Mouse (Mus musculus): ENCODE data around the gene Eif2ak4. TPM values are rescaled to one million over a fixed set of nuclear protein-coding genes. Genes with fewer than 3 reads are reported as not detected.

Gene Eif2ak4
- polyA plus RNA-seq, 1 experiment = 2.9 TPM

- Histone ChIP-seq H3K4me1 (peaks cover 21% of the 10 kb centered on the region), H3K27me3 (replicated peaks) (peaks cover 66% of the 10 kb centered on the region), H3K36me3 (replicated peaks; ENCODE audit: low read length) (no peaks in the 10 kb centered on the region), H3K4me3 (replicated peaks) (peak within 1 kb of the TSS; percentile 92), H3K9me3 (peaks cover 13% of the 10 kb centered on the region)
- TF ChIP-seq GATA1 (IDR thresholded peaks at IDR 0.05; ENCODE audit: borderline replicate concordance, low read length) (no peak), FLI1 (IDR thresholded peaks at IDR 0.05; ENCODE audit: low read length) (no peak)
Measured at GRCm38 (mm10) chr2:118372901-118373571, 15.4 kb upstream of the Eif2ak4 start, which contains the start of gene Gpr176. Gene Gpr176 (minus strand): TSS chr2:118373419.

GRCm38 (mm10) chr2:118373572-118374279 lies 14.7 kb upstream of the Eif2ak4 start:
- Histone ChIP-seq H3K4me1 (peaks cover 21% of the 10 kb centered on the region), H3K27me3 (replicated peaks) (peaks cover 68% of the 10 kb centered on the region), H3K4me3 (replicated peaks) (peak overlapping the region; percentile 92), H3K36me3 (replicated peaks; ENCODE audit: low read length) (no peaks in the 10 kb centered on the region), H3K9me3 (peaks cover 13% of the 10 kb centered on the region)
- TF ChIP-seq FLI1 (IDR thresholded peaks at IDR 0.05; ENCODE audit: low read length) (no peak), GATA1 (IDR thresholded peaks at IDR 0.05; ENCODE audit: borderline replicate concordance, low read length) (no peak)

- Histone ChIP-seq H3K9me3 (peaks cover 22% of the 10 kb centered on the region), H3K4me3 (replicated peaks) (no peak overlapping the region), H3K4me1 (peaks cover 21% of the 10 kb centered on the region), H3K36me3 (replicated peaks; ENCODE audit: low read length) (no peaks in the 10 kb centered on the region), H3K27me3 (replicated peaks) (peaks cover 65% of the 10 kb centered on the region)
- TF ChIP-seq FLI1 (IDR thresholded peaks at IDR 0.05; ENCODE audit: low read length) (no peak), GATA1 (IDR thresholded peaks at IDR 0.05; ENCODE audit: borderline replicate concordance, low read length) (no peak)
Measured at GRCm38 (mm10) chr2:118375522-118375921, 12.9 kb upstream of the Eif2ak4 start.

GRCm38 (mm10) chr2:118375931-118376330 lies 12.5 kb upstream of the Eif2ak4 start:
- H3K36me3 ChIP-seq (replicated peaks; ENCODE audit: low read length) = no peaks in the 10 kb centered on the region
- peaks cover 21% of the 10 kb centered on the region for H3K4me1 ChIP-seq
- TF ChIP-seq GATA1 (IDR thresholded peaks at IDR 0.05; ENCODE audit: borderline replicate concordance, low read length) (no peak), FLI1 (IDR thresholded peaks at IDR 0.05; ENCODE audit: low read length) (no peak)
- peaks cover 63% of the 10 kb centered on the region for H3K27me3 ChIP-seq (replicated peaks)
- H3K4me3 ChIP-seq (replicated peaks) = no peak overlapping the region
- H3K9me3 ChIP-seq = peaks cover 21% of the 10 kb centered on the region

DNA sequence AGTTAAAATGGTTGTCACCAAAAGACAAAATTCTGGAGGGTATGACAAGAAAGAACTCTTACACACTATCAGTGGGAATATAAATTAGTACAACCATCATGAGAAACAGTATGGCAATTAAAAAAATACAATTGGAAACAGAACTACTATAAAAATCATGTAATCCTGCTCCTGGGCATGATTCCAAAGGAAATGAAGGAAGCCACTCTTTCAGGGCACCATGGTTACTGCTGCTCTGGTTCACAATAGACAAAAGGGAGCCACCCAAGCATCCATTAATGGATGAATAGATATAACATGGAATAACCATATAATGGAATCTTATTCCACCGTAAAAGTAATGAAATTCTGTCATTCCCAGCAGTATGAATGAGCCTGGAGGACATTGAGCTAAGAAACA lies 8.7 kb upstream of the Eif2ak4 start:
- TF ChIP-seq FLI1 (IDR thresholded peaks at IDR 0.05; ENCODE audit: low read length) (no peak), GATA1 (IDR thresholded peaks at IDR 0.05; ENCODE audit: borderline replicate concordance, low read length) (no peak)
- peaks cover 3% of the 10 kb centered on the region; the same call in 1 of the 2 replicates for H3K4me1 ChIP-seq
- peaks cover 14% of the 10 kb centered on the region for H3K9me3 ChIP-seq
- no peaks in the 10 kb centered on the region for H3K36me3 ChIP-seq (replicated peaks; ENCODE audit: low read length)
- H3K27me3 ChIP-seq (replicated peaks) = peaks cover 42% of the 10 kb centered on the region
- H3K4me3 ChIP-seq (replicated peaks) = no peak overlapping the region

GRCm38 (mm10) chr2:118383387-118383786 lies 5.0 kb upstream of the Eif2ak4 start:
- no peak for TF ChIP-seq FLI1 (IDR thresholded peaks at IDR 0.05; ENCODE audit: low read length)
- TF ChIP-seq GATA1 (IDR thresholded peaks at IDR 0.05; ENCODE audit: borderline replicate concordance, low read length) = no peak
- peaks cover 29% of the 10 kb centered on the region for H3K27me3 ChIP-seq (replicated peaks)
- peaks cover 12% of the 10 kb centered on the region for H3K9me3 ChIP-seq
- H3K4me1 ChIP-seq = peaks cover 8% of the 10 kb centered on the region
- no peaks in the 10 kb centered on the region for H3K36me3 ChIP-seq (replicated peaks; ENCODE audit: low read length)
- H3K4me3 ChIP-seq (replicated peaks) = no peak overlapping the region

- Histone ChIP-seq H3K36me3 (replicated peaks; ENCODE audit: low read length) (peaks cover 6% of the 10 kb centered on the region), H3K9me3 (no peaks in the 10 kb centered on the region), H3K4me1 (peaks cover 20% of the 10 kb centered on the region), H3K27me3 (replicated peaks) (no peaks in the 10 kb centered on the region), H3K4me3 (replicated peaks) (peak overlapping the region; percentile 95)
- no peak for TF ChIP-seq FLI1 (IDR thresholded peaks at IDR 0.05; ENCODE audit: low read length)
- no peak for TF ChIP-seq GATA1 (IDR thresholded peaks at IDR 0.05; ENCODE audit: borderline replicate concordance, low read length)
Measured at GRCm38 (mm10) chr2:118389569-118389968, 1.2 kb downstream of the Eif2ak4 start.

DNA sequence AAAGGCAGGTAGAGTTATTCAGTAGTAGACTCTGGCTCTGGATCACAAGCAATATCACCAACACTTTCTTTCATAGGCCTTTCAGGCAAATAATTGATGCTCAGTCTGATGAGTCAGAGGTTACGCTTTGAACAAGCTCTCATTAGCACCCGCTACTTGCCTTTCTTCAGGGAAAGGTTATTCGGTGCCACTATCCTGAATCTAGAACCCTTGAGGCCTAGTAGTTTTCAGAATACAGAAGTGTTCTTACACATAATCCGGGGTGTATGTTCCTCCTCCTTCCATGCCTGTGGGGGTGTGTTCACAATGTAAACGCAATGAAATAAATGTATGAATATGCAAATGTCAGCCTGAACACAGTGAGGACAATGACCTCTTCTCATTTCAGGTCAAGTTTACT lies 1.7 kb downstream of the Eif2ak4 start:
- no peaks in the 10 kb centered on the region for H3K27me3 ChIP-seq (replicated peaks)
- TF ChIP-seq GATA1 (IDR thresholded peaks at IDR 0.05; ENCODE audit: borderline replicate concordance, low read length) (no peak), FLI1 (IDR thresholded peaks at IDR 0.05; ENCODE audit: low read length) (no peak)
- H3K4me3 ChIP-seq (replicated peaks) = peak overlapping the region; percentile 73
- H3K9me3 ChIP-seq = no peaks in the 10 kb centered on the region
- H3K4me1 ChIP-seq = peaks cover 20% of the 10 kb centered on the region
- peaks cover 6% of the 10 kb centered on the region for H3K36me3 ChIP-seq (replicated peaks; ENCODE audit: low read length)

- no peaks in the 10 kb centered on the region for H3K9me3 ChIP-seq
- TF ChIP-seq GATA1 (IDR thresholded peaks at IDR 0.05; ENCODE audit: borderline replicate concordance, low read length) = no peak
- no peaks in the 10 kb centered on the region for H3K27me3 ChIP-seq (replicated peaks)
- H3K4me1 ChIP-seq = peaks cover 27% of the 10 kb centered on the region
- H3K4me3 ChIP-seq (replicated peaks) = no peak overlapping the region
- peaks cover 6% of the 10 kb centered on the region for H3K36me3 ChIP-seq (replicated peaks; ENCODE audit: low read length)
Measured at GRCm38 (mm10) chr2:118391201-118391600, 2.8 kb downstream of the Eif2ak4 start.

GRCm38 (mm10) chr2:118399751-118400150 lies 11.3 kb downstream of the Eif2ak4 start:
- Histone ChIP-seq H3K9me3 (no peaks in the 10 kb centered on the region), H3K4me1 (peaks cover 36% of the 10 kb centered on the region), H3K27me3 (replicated peaks) (no peaks in the 10 kb centered on the region), H3K4me3 (replicated peaks) (no peak overlapping the region), H3K36me3 (replicated peaks; ENCODE audit: low read length) (peaks cover 61% of the 10 kb centered on the region)
- no peak for TF ChIP-seq GATA1 (IDR thresholded peaks at IDR 0.05; ENCODE audit: borderline replicate concordance, low read length)
- TF ChIP-seq FLI1 (IDR thresholded peaks at IDR 0.05; ENCODE audit: low read length) = no peak
